Mouse (Mus musculus): Measurements from ENCODE around the gene Smco1.

DNA sequence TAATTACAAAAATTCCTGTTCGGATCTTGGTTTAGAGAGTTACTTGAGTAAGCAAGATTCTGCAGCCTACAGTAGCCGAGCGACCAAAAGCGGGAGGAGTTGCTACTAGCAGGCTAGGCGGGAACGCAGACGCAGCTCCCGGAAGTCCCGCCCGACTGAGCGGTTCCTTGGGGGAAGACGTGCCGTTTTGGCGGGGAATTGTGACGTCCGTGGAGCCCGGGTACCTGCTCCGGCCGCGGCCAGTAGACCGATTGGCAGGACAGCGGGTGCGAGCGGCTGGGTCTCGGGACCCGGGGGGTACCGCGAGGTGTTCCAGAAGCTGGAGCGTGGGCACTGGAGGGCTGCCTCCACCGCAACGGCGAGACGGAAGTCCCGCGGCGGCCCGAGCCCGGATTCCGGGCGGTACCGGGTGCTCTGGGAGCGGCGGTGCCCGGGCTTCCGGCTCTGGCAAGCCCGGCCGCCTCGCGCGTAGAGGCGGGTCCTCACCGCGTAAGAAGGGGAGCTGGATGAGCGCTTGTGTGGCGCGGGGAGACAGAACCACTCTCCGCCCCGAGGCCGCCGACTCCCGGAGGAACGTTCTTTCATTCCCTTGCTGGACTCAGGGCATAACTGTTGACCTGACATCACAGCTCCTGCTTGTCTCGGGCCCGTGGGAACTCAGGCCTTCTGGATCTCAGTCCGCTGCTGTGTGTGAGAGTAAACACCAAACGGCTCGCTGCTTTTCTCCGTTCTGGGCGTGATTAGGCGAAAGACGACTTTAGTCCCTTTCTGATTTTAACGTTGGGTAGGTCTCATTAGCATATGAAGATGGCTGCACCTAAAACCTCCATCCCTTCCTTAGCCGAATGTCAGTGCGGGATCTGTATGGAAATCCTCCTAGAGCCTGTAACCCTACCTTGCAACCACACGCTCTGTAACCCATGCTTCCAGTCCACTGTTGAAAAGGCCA is 6.3 kb downstream of the Smco1 start, which contains the start of gene Rnf168:
- peak; percentile 62 for TF ChIP-seq POLR2A (IDR thresholded peaks at IDR 0.05; ENCODE audit: extremely low read depth, insufficient read depth, low read length)
- no peak for TF ChIP-seq CTCF (IDR thresholded peaks at IDR 0.05; ENCODE audit: low read depth, low read length)

All from liver, adult 2 months (tissue).